Mouse (Mus musculus) kidney, postnatal 25 days (tissue): ENCODE measurements around the gene Fgfr2.
"Not testable (repeated sequence)": the region's sequence is repeated elsewhere in the genome, so short reads cannot be mapped to it uniquely, and the experiment has no call there.

Experiments used
- DNase-seq, 2 experiments: peaks; one replicate each; pipeline ENCODE4 v3.0.0; 2021; ENCODE audit warnings: mixed read lengths in 2 of 2

Gene Fgfr2

DNA sequence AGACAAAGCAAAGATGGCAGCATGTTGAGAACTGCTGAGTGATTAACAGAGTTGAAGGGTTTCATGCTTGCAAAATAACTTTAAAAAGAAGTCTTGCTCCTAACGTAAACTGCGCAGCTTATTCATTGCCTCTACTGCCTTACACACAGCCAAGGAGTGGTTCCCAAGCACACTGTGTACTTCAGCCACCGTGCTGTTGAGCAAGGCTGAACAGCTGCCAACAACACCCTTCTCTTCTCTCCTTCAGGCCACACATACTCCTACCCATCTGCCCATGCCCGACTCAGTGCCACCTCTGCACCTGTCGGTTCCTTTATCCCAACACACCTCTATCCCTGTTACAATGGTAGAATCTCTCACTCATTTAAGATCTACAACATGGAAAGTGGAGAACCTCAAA lies 2620.1 kb downstream of the Fgfr2 start:
- no peak for DNase-seq

DNA sequence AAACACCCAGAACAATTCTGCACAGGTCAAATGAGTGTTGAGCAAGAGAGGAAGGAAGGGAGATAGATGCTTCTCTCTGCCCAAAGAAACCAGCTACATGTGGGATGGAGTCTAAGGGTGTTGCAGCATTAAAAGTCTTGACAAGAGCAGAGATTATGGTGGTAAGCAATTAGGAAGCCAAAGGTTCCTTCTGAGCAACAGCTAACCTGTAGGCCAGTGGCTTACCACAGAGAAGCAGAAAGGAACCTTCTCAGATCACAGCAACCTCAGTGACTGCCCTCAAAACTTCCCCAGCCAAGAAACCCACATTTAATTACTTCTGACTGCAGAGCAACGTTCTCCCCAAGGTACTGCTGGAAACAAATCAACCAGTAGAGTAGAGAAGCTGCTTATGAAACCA lies 2621.7 kb downstream of the Fgfr2 start:
- no peak for DNase-seq

DNA sequence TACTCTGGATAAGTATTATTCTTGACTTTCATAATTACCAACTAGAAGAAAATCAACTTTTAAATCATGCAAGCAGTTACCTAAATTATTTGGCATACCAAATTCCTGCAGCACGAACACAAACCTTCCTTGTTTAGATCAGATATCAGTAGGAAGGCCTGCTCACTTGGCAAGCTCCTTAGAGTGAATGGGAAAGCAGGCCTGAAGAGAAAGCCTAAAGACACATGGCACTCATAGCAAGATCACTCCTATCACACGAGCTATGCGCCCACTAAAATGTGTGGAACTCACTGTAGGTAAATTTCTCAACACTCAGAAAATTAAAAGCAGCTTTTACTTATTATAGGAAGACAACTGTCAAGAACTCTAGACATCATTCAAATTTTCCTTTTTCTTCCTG lies 2629.8 kb downstream of the Fgfr2 start:
- no peak for DNase-seq

DNA sequence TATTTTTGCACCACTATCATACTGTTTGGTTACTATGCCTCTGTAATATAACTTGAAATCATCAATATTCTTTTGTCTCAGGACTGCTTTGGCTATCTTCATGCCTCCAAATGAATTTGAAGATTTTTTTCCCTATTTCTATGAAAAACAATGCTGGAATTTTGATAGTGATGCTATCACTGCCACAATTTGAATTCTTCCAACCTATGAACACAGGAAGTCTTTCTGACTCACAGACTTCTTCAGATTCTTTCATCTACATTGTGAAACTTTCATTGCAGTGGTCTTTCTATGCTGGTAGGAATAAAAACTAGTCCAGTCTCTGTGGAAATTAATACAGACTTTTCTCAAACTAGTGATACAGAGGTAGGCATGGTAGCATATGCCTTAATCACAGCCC lies 2631.1 kb downstream of the Fgfr2 start:
- no peak for DNase-seq

DNA sequence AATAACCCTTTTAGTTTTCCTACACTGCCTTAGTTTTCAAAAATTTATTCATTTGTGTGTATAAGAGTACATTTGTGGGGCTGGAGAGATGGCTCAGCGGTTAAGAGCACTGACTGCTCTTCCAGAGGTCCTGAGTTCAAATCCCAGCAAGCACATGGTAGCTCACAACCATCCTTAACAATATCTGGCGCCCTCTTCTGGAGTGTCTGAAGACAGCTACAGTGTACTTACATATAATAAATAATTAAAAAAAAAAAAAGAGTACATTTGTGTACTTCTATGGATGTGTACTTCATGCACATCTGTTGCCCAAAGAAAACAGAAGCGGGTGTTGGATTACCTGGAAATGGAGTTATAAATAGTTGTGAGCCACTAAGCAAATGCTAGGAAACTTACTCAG lies 2644.1 kb downstream of the Fgfr2 start:
- not testable (repeated sequence) for DNase-seq

DNA sequence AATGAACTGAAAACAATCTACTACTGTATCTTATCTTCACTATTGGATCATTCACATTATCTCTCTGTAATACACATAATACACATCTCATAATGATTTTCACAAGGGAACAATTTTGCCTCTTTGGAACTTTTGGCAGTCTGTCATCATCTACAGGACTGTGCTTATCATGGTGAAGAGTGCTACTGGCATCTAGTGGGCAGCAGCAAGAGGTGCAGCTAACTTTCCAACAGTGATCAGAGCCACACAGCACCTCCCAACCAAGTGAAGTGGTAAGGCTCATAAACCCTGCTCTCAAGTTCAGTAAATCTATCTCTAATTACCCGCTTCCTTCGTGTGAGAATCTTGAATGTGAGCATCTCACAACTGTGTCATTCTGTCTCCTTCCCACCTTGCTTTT lies 2647.2 kb downstream of the Fgfr2 start:
- DNase-seq, result peak; percentile 42 to 43

DNA sequence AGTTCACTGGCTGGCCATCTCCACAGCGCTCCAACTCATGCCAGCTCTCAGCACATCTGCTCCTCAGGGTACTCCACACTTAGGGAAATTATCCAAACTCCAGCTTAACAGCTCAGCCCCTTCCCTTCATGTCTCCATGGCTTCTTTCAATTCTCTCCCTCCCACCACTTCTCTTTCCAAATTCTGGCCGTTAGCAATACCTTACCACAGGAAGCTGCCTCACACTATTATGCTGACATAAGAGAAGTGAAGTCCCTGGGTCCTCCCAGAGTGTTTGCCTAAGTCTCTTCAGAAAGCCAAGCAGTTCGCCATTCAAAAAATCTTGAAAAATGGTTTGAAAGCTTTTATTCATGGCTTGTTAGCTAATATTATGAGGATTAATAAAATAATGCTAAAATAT lies 2649.3 kb downstream of the Fgfr2 start:
- DNase-seq, result no peak

DNA sequence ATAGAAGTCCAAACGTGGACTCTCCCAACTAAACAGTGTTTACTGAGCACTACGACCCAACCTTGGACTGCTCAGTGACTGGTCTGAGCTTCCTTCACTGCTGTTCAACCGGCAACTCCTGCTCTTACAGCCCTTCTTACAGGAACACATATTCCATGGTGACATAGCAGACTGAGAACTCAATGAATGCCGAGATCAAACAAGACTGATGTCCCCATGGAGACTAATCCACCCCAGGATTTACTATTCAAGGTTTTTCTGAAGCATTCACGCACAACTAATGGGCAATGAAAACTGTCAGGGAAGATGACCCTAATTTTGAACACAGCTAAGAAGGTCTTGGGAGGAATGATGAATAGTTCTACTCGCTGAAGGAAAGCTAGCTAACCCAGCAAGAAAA lies 2650.5 kb downstream of the Fgfr2 start:
- no peak for DNase-seq

DNA sequence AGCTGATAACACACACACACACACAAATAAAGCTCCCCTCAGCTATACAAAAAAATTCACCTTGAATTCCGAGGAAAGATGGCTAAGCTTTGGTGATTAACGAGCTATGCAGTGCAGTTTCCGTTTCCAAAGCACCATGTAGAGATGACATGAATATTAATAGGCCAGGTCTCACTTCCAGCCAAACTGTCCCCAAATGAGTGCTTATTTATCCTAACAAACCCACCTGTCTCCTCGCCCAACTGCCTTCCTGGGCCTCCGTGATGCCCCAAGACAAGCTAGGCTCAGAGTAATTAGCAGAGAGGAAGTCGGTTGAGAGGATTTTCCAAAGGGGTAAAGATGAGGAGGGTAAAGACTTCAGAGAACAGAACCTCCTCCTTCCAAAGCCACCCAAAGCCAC lies 2652.1 kb downstream of the Fgfr2 start:
- DNase-seq, result no peak

DNA sequence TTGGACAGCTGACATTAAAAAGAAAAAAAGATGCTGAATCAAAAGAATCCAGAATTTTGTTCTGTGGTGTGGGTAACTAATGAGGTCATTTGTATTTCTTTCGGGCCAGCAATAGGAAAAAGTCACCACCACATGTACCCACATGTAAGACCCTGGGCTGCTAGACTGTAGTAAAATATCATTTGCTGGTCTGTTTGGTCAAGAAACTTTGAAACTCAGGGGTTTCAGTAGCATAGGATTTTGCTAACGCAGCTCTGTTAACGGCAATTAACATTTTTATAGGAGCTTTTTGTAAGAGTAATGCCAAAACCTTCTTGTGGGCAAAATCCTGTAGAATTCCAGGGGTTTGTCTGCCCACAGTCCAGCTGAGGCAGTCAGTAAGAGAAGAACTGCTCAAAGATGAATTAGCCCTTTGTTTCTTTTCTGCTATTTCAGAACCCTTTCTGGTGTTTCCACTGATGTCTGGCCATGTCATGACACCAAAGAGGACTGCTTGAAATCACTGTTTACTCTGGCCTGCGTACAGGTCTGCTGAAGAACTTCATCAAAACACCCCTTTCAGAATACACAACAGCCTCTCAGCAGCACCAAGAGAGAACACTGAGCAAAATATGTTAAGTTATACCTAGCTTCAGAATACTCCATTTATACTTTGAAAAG lies 2667.4 kb downstream of the Fgfr2 start:
- DNase-seq, result no peak

DNA sequence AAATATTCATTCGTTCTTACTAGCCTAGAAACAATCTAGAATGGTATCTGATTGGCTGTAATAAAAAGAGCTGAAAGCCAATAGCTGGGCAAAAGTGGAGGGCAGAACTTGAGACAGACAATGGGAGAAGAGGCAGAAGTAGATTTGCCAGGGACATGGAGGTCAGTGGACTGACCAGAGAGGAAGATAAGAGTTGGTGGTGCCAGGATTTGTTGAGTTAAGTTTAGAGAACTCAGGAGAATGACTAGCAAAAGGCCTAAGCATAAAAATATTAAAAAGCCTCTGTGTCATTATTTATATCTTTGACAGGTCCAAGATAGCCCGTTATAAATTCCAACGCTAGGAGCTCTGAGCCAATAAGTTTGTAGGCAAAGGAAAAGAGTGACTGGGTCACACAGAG lies 2668.9 kb downstream of the Fgfr2 start:
- DNase-seq, result no peak

DNA sequence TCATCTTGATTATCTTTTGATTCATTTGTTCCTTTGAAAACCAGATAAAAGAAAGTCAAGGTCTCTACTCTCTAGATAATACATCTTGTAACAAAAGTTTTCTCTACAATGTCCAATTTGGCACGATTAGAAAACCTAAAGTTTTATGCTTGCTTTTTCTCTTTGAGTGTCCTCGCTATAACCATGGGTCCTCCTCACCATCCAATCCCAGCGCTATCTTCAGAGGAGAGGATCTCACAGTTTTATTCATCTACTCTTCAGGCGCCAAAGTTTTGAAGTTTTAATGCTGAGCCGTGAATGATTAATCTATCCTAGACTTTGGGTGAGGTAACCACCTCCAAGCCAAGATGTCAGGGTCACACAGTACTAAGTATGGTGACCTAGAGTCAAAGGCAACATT lies 2687.4 kb downstream of the Fgfr2 start:
- no peak for DNase-seq

DNA sequence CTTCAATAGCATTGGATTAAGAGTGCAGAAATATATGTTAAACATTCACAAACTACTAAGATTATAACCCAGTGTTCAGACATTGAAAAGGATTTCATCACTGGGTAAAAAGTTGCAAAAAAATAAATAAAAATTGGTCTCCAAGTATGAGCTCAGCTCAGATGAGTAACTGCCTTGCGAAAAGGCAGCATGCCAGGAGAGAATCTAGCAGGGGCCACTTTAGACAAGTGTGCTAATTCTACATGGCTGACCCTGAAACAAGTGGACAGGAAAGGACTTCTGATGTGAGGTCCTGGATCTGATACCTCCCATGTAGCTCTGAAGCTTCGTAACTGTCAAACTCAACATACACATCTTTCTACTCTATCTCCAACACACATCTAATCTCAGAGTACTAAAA lies 2691.0 kb downstream of the Fgfr2 start:
- no peak for DNase-seq

DNA sequence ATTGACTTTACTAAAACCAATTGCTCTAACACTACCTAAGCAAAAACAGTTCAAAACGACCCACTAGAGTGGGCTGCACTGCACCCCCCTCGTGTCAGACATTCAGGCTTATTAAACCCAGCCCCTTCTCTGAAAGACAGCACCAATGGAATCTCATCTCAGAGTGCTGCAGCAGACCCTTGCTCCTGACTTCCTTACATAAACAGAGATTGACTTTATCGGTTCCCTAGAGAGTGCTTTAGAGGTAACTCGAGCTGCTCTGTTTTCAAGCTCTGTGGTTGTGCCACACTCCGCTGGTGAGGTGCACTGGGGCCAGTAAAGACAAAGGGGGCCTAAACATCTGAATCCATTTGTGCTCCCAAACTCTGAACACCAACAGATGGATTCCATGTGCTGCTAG lies 2696.6 kb downstream of the Fgfr2 start:
- DNase-seq, result no peak

DNA sequence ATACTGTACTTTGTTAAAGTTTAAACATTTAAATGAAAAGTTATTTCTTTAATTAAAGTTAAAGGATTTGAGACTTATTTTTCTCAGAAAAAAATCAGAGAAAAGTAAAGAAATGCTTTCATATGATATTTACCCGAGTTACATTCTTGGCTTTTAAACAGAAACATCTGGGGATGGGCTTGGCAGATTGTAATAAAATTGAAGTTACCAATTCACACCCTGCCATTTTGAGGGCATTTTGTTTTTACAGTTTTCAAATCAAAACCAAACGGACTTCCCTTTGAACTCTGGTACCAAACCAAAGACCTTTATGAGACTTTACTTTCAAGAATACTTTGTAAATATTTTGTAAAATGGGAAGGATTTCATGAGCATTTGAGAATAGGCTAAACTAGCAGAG lies 2697.2 kb downstream of the Fgfr2 start:
- DNase-seq, result no peak

DNA sequence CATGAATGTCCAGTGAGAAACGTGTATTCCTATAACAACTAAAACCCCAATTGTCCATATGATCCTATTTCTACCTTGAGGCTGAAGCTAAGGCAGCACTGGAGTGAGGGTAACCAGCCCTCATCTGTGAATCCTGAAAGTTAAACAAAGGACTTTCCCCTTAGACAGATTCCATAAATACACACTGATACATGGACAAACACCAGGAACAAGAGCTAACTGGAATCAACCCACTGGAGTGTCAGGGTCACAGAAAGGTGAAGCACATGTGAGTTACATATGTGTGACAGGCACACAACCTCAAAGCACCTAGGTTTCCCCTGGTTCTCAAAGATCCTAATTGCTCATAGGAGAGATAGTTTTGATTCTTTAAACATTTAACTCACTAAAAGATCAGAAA lies 2703.2 kb downstream of the Fgfr2 start:
- no peak for DNase-seq

DNA sequence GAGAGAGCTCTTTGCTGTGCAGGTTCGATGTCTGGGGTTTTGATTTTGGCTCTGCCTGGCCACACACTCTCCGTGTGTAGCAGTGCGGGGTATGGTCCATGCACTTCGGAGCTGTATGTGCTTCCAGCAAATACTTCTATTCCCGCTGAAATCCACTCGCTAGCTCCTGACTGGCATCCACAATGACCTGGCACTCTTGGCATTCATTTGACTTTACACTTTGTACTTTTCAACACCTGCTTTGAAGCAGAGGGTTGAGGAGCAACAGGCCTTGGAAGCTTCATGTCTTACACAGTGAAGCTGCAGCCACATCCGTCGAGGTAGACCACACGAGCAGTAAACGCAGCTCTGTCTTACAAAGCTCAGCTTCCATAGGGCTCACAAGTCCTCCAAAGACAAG lies 2715.5 kb downstream of the Fgfr2 start:
- DNase-seq, result no peak

DNA sequence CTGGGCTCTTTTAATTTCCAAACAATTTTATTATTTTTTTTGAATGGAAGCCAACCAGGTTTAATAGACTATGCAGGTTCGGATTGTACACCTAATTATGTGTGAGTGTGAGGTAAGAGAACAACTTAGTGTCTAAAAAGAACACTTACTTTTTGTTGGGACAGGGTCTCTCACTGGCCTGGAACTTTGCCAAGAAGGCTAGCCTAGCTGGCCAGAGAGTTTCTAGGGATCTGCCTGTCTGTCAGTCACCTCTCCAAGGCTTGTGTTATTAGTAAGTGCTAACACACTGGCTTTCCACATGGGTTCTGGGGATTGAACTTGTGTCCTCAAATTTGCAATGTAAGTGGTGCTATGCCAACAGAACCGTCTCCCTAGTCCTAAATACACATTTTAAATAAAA lies 2719.8 kb downstream of the Fgfr2 start:
- no peak for DNase-seq

DNA sequence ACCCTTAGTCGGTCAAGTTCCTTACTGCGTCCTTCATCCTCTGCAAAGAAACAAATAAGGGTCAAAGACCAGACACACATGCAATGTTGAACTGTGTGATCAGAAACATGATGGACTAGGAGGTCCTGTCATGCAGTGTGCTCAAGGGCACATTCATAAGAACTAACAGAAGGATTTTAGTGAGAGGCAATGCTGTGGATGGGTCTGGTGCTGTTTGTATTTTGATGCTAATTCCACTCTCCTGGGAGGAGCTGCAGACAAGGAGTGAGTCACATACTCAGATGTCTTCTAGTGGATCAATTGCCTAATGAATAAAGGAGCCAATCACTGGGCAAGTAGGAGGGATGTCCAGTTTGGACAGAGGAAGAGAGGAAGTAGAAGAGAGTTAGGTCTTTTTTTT lies 2728.5 kb downstream of the Fgfr2 start:
- no peak for DNase-seq

DNA sequence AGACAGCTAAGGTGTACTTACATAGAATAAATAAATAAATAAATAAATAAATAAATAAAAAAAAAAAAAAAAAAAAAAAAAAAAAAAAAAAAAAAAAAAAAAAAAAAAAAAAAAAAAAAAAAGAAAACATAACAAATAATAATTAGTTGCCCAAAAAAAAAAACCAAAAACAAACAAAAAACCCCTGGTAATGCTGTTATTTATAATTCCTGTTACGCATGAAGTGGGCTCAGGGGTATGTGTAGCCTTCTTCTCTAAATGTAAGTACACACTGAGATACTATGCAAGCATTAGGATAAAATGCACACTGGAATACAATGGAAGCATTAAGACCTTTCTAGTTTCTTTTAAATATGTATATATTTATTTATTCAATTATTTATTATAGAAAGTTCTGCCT lies 2733.1 kb downstream of the Fgfr2 start:
- not testable (repeated sequence) for DNase-seq

DNA sequence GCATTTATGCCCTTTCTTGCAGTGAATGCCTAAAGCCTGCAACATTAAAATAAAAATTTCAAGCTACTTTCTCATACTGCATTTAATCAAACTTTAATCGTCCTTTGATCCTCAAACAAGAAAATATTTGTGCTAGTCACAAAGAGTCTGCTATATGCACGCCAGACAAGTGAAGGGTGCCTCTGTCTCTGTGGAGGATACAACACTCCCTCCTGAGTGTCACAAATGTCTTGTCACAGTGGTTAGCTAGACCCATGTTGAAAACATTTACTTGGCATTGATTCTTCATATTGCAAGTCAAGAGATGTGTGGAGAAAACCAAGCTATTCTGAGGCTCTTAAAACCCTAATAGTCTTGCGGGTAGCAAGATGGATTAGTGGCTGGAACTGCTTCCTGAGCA lies 2736.8 kb downstream of the Fgfr2 start:
- DNase-seq, result no peak

DNA sequence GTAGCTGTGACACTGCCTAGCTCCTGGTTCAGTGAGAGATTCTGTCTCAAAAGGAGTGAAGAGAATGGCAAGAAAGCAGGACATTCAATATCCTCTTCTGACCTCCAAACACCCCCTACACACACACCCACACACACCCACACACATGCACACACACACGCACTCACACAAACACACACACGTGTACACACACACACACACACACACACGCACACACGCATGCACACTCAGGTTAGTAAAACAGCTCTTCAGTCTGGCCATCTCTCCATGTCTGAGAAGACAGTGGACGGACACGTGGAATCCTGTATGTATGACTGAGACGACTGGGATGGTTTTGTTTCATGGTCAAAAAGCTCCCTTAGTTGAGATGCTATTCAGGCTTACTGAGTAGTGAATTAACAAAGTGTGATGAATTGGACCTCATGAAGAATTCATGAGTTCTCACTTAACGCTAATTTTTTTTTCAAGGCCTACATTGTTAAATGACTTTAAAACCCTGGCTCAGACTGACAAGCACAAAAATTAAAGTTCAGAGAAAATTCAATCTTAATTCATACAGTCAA lies 2737.3 kb downstream of the Fgfr2 start:
- DNase-seq, result no peak

DNA sequence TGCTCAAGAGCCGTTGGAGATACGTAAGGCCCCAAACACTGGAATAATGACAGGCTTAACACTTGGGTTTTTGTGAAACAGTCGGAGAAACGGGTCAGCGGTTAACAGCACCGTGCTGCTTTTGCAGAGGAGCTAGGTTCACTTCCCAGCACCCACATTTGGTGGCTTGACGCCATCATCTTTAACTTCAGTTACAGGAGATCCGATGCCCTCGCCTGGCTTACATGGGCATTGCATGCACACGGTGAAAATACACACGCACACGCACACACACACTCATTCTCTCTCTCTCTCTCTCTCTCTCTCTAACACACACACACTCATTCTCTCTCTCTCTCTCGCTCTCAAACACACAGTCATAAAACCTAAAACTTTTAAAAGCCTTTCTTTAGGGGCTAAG lies 2741.0 kb downstream of the Fgfr2 start:
- DNase-seq, result no peak

DNA sequence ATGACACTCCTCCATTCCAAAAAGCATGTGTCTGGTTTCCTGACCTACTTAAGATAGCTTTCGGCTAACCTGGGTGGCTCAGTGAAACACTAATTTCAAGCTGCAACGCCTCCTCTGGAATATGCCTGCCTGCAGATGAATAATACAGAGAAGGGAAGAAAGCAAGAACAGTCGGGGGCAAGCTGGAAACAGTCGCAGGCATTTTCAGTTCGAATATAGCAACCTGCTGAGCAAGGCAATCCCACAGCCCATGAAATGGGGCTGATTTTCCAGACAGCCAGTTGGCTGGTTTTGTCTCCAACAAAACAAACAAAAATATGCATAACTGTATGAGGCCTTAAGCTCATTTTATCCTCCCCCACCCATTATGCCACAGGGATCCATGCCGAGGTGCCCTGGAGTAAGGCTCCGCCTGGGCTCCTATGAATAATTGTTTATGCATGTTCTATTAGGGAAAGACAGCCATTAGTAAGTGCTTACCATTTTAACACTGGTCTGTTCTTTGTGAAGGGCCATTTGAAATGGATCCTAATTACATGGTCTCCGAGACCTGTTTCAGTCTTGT lies 2741.7 kb downstream of the Fgfr2 start:
- no peak for DNase-seq

DNA sequence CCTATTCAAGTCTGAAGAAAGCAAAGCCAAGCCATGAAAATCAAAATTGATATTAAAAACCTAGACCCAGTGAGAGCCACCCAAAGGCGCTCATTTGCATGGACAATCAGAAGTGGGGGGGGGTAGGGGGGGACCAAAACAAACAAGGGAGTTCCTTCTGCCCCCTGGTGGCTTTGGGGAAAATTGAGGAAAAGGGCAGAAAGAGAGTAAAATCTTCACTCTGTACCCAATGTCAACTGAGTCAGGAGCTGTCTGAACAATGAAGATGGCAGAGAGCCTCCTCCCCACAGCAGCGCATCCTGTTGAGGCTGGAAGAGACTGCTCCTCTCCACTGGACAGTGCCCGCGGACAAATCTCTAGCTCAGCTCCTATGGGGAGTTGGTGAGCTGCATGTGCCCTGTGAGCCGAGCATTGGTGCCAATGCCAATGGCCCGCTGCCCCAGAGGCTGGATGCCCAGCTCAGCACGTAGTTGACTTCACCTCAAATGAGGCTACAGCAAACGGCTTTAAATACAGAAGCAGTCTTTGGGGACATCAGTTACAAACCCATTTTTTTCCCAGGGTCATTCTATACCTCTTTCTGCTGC lies 2742.3 kb downstream of the Fgfr2 start:
- DNase-seq, result peak; percentile 12 to 39
